Mouse (Mus musculus): ENCODE data around the gene Etv4. TPM values are rescaled to one million over a fixed set of nuclear protein-coding genes. Genes with fewer than 3 reads are reported as not detected.

Etv4 gene
- polyA plus RNA-seq, 1 experiment from 2014 or later: 14.7 TPM

GRCm38 (mm10) chr11:101815103-101816085 is 30.2 kb upstream of the Etv4 start:
- H3K4me2 ChIP-seq (ENCODE audit: low read depth, low read length): no peak overlapping the region
- ATAC-seq (ENCODE audit: low read depth): peak; percentile 51; the same call in 1 of the 2 replicates
- no peak overlapping the region for H3K4me3 ChIP-seq (ENCODE audit: low read depth, low read length)
- H3K27me3 ChIP-seq (ENCODE audit: control insufficient read depth, insufficient read depth, low read length): no peaks in the 10 kb centered on the region
- H3K36me3 ChIP-seq (ENCODE audit: control insufficient read depth, insufficient read depth, low read length): no peaks in the 10 kb centered on the region
- H3K9ac ChIP-seq (replicated peaks; ENCODE audit: low read depth, low read length): no peak overlapping the region
- no peaks in the 10 kb centered on the region for H3K9me3 ChIP-seq (ENCODE audit: control insufficient read depth, low read length)
- H3K4me1 ChIP-seq (ENCODE audit: control insufficient read depth, insufficient read depth, low read length): peaks cover 12% of the 10 kb centered on the region; the same call in 1 of the 2 replicates
- WGBS: 7% methylated on average over 22 of the region's 22 CpGs
- H3K27ac ChIP-seq (ENCODE audit: low read depth, low read length): no peak overlapping the region

GRCm38 (mm10) chr11:101814375-101815102 is 29.4 kb upstream of the Etv4 start:
- Histone ChIP-seq H3K27ac (ENCODE audit: low read depth, low read length) (no peak overlapping the region), H3K4me3 (ENCODE audit: low read depth, low read length) (no peak overlapping the region), H3K4me2 (ENCODE audit: low read depth, low read length) (peak overlapping the region; percentile 21; the same call in 1 of the 2 replicates), H3K9ac (replicated peaks; ENCODE audit: low read depth, low read length) (no peak overlapping the region), H3K4me1 (ENCODE audit: control insufficient read depth, insufficient read depth, low read length) (peaks cover 14% of the 10 kb centered on the region; the same call in 1 of the 2 replicates), H3K27me3 (ENCODE audit: control insufficient read depth, insufficient read depth, low read length) (no peaks in the 10 kb centered on the region), H3K9me3 (ENCODE audit: control insufficient read depth, low read length) (no peaks in the 10 kb centered on the region), H3K36me3 (ENCODE audit: control insufficient read depth, insufficient read depth, low read length) (no peaks in the 10 kb centered on the region)
- ATAC-seq (ENCODE audit: low read depth): peak; percentile 66
- 10% methylated on average over 23 of the region's 23 CpGs for WGBS

GRCm38 (mm10) chr11:101813259-101813658 is 28.1 kb upstream of the Etv4 start:
- ATAC-seq (ENCODE audit: low read depth): 0 out of 2 replicates have a peak, but pooled peaks have one; percentile 15
- H3K4me1 ChIP-seq (ENCODE audit: control insufficient read depth, insufficient read depth, low read length): peaks cover 14% of the 10 kb centered on the region; the same call in 1 of the 2 replicates
- no peak overlapping the region for H3K4me3 ChIP-seq (ENCODE audit: low read depth, low read length)
- no peaks in the 10 kb centered on the region for H3K9me3 ChIP-seq (ENCODE audit: control insufficient read depth, low read length)
- no peaks in the 10 kb centered on the region for H3K27me3 ChIP-seq (ENCODE audit: control insufficient read depth, insufficient read depth, low read length)
- no peak overlapping the region for H3K4me2 ChIP-seq (ENCODE audit: low read depth, low read length)
- H3K9ac ChIP-seq (replicated peaks; ENCODE audit: low read depth, low read length): no peak overlapping the region
- WGBS: 2% methylated on average over 7 of the region's 7 CpGs
- no peaks in the 10 kb centered on the region for H3K36me3 ChIP-seq (ENCODE audit: control insufficient read depth, insufficient read depth, low read length)
- H3K27ac ChIP-seq (ENCODE audit: low read depth, low read length): no peak overlapping the region

- Histone ChIP-seq H3K9ac (replicated peaks; ENCODE audit: low read depth, low read length) (no peak overlapping the region), H3K4me1 (ENCODE audit: control insufficient read depth, insufficient read depth, low read length) (0 out of 2 replicates have a peak, but pooled peaks cover 2% of the 10 kb centered on the region), H3K27ac (ENCODE audit: low read depth, low read length) (no peak overlapping the region), H3K4me2 (ENCODE audit: low read depth, low read length) (no peak overlapping the region), H3K4me3 (ENCODE audit: low read depth, low read length) (no peak overlapping the region), H3K36me3 (ENCODE audit: control insufficient read depth, insufficient read depth, low read length) (no peaks in the 10 kb centered on the region), H3K27me3 (ENCODE audit: control insufficient read depth, insufficient read depth, low read length) (no peaks in the 10 kb centered on the region), H3K9me3 (ENCODE audit: control insufficient read depth, low read length) (no peaks in the 10 kb centered on the region)
- no peak for ATAC-seq (ENCODE audit: low read depth)
- 9% methylated on average over 15 of the region's 15 CpGs for WGBS
Observed at GRCm38 (mm10) chr11:101809060-101809828, 24.1 kb upstream of the Etv4 start.

GRCm38 (mm10) chr11:101807266-101807665 is 22.1 kb upstream of the Etv4 start:
- WGBS: 89% methylated on average over 10 of the region's 10 CpGs
- H3K4me2 ChIP-seq (ENCODE audit: low read depth, low read length): no peak overlapping the region
- no peak for ATAC-seq (ENCODE audit: low read depth)
- no peak overlapping the region for H3K27ac ChIP-seq (ENCODE audit: low read depth, low read length)
- H3K4me1 ChIP-seq (ENCODE audit: control insufficient read depth, insufficient read depth, low read length): 0 out of 2 replicates have a peak, but pooled peaks cover 2% of the 10 kb centered on the region
- no peaks in the 10 kb centered on the region for H3K9me3 ChIP-seq (ENCODE audit: control insufficient read depth, low read length)
- H3K4me3 ChIP-seq (ENCODE audit: low read depth, low read length): no peak overlapping the region
- no peak overlapping the region for H3K9ac ChIP-seq (replicated peaks; ENCODE audit: low read depth, low read length)
- H3K36me3 ChIP-seq (ENCODE audit: control insufficient read depth, insufficient read depth, low read length): no peaks in the 10 kb centered on the region
- no peaks in the 10 kb centered on the region for H3K27me3 ChIP-seq (ENCODE audit: control insufficient read depth, insufficient read depth, low read length)

GRCm38 (mm10) chr11:101806741-101807140 is 21.6 kb upstream of the Etv4 start:
- WGBS: 52% methylated on average over 12 of the region's 12 CpGs
- Histone ChIP-seq H3K27ac (ENCODE audit: low read depth, low read length) (no peak overlapping the region), H3K4me1 (ENCODE audit: control insufficient read depth, insufficient read depth, low read length) (0 out of 2 replicates have a peak, but pooled peaks cover 2% of the 10 kb centered on the region), H3K27me3 (ENCODE audit: control insufficient read depth, insufficient read depth, low read length) (no peaks in the 10 kb centered on the region), H3K9ac (replicated peaks; ENCODE audit: low read depth, low read length) (no peak overlapping the region), H3K36me3 (ENCODE audit: control insufficient read depth, insufficient read depth, low read length) (no peaks in the 10 kb centered on the region), H3K9me3 (ENCODE audit: control insufficient read depth, low read length) (no peaks in the 10 kb centered on the region), H3K4me2 (ENCODE audit: low read depth, low read length) (no peak overlapping the region), H3K4me3 (ENCODE audit: low read depth, low read length) (no peak overlapping the region)
- no peak for ATAC-seq (ENCODE audit: low read depth)

GRCm38 (mm10) chr11:101805113-101805704 is 20.0 kb upstream of the Etv4 start:
- WGBS: 88% methylated on average over 8 of the region's 8 CpGs
- Histone ChIP-seq H3K27ac (ENCODE audit: low read depth, low read length) (no peak overlapping the region), H3K4me1 (ENCODE audit: control insufficient read depth, insufficient read depth, low read length) (0 out of 2 replicates have a peak, but pooled peaks cover 2% of the 10 kb centered on the region), H3K36me3 (ENCODE audit: control insufficient read depth, insufficient read depth, low read length) (no peaks in the 10 kb centered on the region), H3K4me2 (ENCODE audit: low read depth, low read length) (no peak overlapping the region), H3K27me3 (ENCODE audit: control insufficient read depth, insufficient read depth, low read length) (no peaks in the 10 kb centered on the region), H3K4me3 (ENCODE audit: low read depth, low read length) (no peak overlapping the region), H3K9ac (replicated peaks; ENCODE audit: low read depth, low read length) (no peak overlapping the region), H3K9me3 (ENCODE audit: control insufficient read depth, low read length) (no peaks in the 10 kb centered on the region)
- ATAC-seq (ENCODE audit: low read depth): no peak

GRCm38 (mm10) chr11:101801386-101801785 is 16.2 kb upstream of the Etv4 start:
- Histone ChIP-seq H3K36me3 (ENCODE audit: control insufficient read depth, insufficient read depth, low read length) (no peaks in the 10 kb centered on the region), H3K27me3 (ENCODE audit: control insufficient read depth, insufficient read depth, low read length) (no peaks in the 10 kb centered on the region), H3K4me1 (ENCODE audit: control insufficient read depth, insufficient read depth, low read length) (no peaks in the 10 kb centered on the region), H3K4me2 (ENCODE audit: low read depth, low read length) (no peak overlapping the region), H3K4me3 (ENCODE audit: low read depth, low read length) (no peak overlapping the region), H3K27ac (ENCODE audit: low read depth, low read length) (no peak overlapping the region), H3K9ac (replicated peaks; ENCODE audit: low read depth, low read length) (no peak overlapping the region), H3K9me3 (ENCODE audit: control insufficient read depth, low read length) (no peaks in the 10 kb centered on the region)
- ATAC-seq (ENCODE audit: low read depth): no peak
- 4% methylated on average over 5 of the region's 5 CpGs for WGBS
